Mouse (Mus musculus): Measurements from ENCODE around the gene Mllt1. TPM values are rescaled to one million over a fixed set of nuclear protein-coding genes. Genes with fewer than 3 reads are reported as not detected.
"Not testable (repeated sequence)": the region's sequence is repeated elsewhere in the genome, so short reads cannot be mapped to it uniquely, and the experiment has no call there.

Gene Mllt1
- polyA plus RNA-seq, 2 experiments: 34.5 to 98.3 TPM

DNA sequence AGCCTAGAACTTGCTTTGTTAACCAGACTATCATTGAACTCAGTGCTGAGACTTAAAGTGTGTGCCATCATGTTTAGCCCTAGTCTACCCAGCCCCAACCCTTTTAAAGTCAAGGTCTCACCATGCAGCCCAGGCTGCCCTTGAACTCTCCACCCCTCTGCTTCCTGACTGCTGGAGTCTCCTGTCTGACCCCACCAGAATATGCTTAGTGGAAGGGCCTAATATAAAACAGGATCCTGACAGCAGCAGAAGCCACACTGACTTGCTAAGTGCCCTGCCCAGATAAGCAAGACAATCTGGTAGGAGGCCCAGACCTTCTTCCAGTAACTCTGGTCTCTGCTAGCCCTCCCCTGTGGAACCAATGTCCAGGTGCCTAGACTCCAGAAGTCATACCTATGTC is 6.1 kb downstream of the Mllt1 start:
- TF ChIP-seq POLR2A (IDR thresholded peaks at IDR 0.05; ENCODE audit: borderline replicate concordance, extremely low read depth, insufficient read depth, insufficient read length): no peak
- DNase-seq (ENCODE audit: low spot score) (no peak), ATAC-seq (ENCODE audit: low FRiP score, low read depth) (no peak)
- Histone ChIP-seq H3K4me2 (replicated peaks; ENCODE audit: low read depth, low read length, severe bottlenecking) (no peak overlapping the region), H3K4me3 (replicated peaks; ENCODE audit: low read length) (no peak overlapping the region), H3K4me1 (ENCODE audit: control insufficient read depth, insufficient read depth, low read length) (peaks cover 11% of the 10 kb centered on the region), H3K36me3 (ENCODE audit: control insufficient read depth, insufficient read depth, low read length) (peaks cover 12% of the 10 kb centered on the region), H3K27ac (replicated peaks; ENCODE audit: low read depth, low read length) (no peak overlapping the region), H3K27me3 (ENCODE audit: control insufficient read depth, insufficient read depth, low read length) (no peaks in the 10 kb centered on the region), H3K9me3 (ENCODE audit: control insufficient read depth, low read length) (no peaks in the 10 kb centered on the region), H3K9ac (ENCODE audit: low read depth, low read length, severe bottlenecking) (no peak overlapping the region)

DNA sequence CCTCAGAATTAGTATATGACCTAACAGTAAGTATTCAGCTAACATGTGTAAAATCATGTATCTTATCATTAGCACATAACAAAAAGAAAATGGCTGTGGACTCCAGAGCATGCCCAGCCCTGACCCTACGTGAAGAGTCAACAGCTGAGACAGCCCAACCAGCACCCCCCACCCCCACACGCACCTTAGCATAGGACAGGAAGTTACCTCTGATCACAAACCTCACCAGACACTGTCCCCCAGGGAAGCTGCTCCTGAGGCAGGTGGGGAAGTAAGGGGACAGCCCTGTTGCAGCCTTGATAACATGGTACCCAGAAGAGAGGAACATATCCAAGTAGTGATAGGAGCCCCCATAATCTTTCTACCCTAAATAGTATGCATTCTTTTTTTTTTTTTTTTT is 9.2 kb downstream of the Mllt1 start:
- Histone ChIP-seq H3K4me2 (replicated peaks; ENCODE audit: low read depth, low read length, severe bottlenecking) (no peak overlapping the region), H3K4me1 (ENCODE audit: control insufficient read depth, insufficient read depth, low read length) (no peaks in the 10 kb centered on the region), H3K27ac (replicated peaks; ENCODE audit: low read depth, low read length) (no peak overlapping the region), H3K9ac (ENCODE audit: low read depth, low read length, severe bottlenecking) (no peak overlapping the region), H3K9me3 (ENCODE audit: control insufficient read depth, low read length) (no peaks in the 10 kb centered on the region), H3K36me3 (ENCODE audit: control insufficient read depth, insufficient read depth, low read length) (peaks cover 30% of the 10 kb centered on the region), H3K4me3 (replicated peaks; ENCODE audit: low read length) (no peak overlapping the region), H3K27me3 (ENCODE audit: control insufficient read depth, insufficient read depth, low read length) (no peaks in the 10 kb centered on the region)
- no peak for ATAC-seq (ENCODE audit: low FRiP score, low read depth)
- WGBS: 89% methylated on average over 2 of the region's 2 CpGs
- DNase-seq (ENCODE audit: low spot score): no peak
- TF ChIP-seq POLR2A (IDR thresholded peaks at IDR 0.05; ENCODE audit: borderline replicate concordance, extremely low read depth, insufficient read depth, insufficient read length): no peak

DNA sequence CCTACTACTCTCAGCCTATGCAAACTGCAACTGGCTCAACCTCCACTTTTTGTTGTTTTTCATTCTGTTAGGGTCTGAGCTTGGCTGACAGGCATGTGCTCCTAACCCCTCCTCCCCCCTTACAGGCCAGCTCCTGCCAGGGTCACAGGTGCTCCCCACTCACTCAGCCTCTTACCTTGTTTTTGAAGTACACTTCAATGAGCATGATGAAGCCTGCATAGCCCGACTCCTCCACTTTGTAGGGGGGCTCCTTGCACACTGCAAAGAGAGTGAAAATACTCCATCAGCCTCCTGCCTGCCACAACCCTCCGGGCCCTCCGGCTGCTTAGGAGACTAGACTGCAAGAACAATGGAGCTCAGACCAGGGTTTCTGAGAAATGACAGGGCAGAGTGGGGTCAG is 15.5 kb downstream of the Mllt1 start:
- Histone ChIP-seq H3K4me3 (replicated peaks; ENCODE audit: low read length) (no peak overlapping the region), H3K27ac (replicated peaks; ENCODE audit: low read depth, low read length) (no peak overlapping the region), H3K4me1 (ENCODE audit: control insufficient read depth, insufficient read depth, low read length) (no peaks in the 10 kb centered on the region), H3K27me3 (ENCODE audit: control insufficient read depth, insufficient read depth, low read length) (no peaks in the 10 kb centered on the region), H3K9me3 (ENCODE audit: control insufficient read depth, low read length) (no peaks in the 10 kb centered on the region), H3K9ac (ENCODE audit: low read depth, low read length, severe bottlenecking) (no peak overlapping the region), H3K4me2 (replicated peaks; ENCODE audit: low read depth, low read length, severe bottlenecking) (no peak overlapping the region), H3K36me3 (ENCODE audit: control insufficient read depth, insufficient read depth, low read length) (peaks cover 72% of the 10 kb centered on the region)
- TF ChIP-seq POLR2A (IDR thresholded peaks at IDR 0.05; ENCODE audit: borderline replicate concordance, extremely low read depth, insufficient read depth, insufficient read length): no peak
- 86% methylated on average over 3 of the region's 3 CpGs for WGBS
- DNase-seq (ENCODE audit: low spot score) (no peak), ATAC-seq (ENCODE audit: low FRiP score, low read depth) (no peak)

DNA sequence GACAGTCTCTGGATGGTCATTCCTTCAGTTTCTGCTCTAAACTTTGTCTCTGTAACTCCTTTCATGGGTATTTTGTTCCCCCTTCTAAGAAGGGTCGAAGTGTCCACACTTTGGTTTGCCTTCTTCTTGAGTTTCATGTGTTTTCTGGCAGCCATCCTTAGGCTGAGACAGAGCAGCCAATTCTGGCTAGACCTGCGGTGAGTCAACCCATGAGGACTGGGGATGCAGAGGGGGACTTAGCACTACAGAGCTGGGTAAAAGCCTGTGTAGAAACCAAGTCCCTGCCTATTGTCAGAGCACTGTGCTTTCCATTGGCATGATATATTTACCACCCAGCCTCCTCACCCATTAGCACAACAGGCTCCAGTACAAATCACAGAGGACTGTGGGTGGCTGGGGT is 18.0 kb downstream of the Mllt1 start:
- 86% methylated on average over 2 of the region's 2 CpGs for WGBS
- peaks cover 85% of the 10 kb centered on the region for H3K36me3 ChIP-seq (ENCODE audit: control insufficient read depth, insufficient read depth, low read length)
- ATAC-seq (ENCODE audit: low FRiP score, low read depth): no peak

DNA sequence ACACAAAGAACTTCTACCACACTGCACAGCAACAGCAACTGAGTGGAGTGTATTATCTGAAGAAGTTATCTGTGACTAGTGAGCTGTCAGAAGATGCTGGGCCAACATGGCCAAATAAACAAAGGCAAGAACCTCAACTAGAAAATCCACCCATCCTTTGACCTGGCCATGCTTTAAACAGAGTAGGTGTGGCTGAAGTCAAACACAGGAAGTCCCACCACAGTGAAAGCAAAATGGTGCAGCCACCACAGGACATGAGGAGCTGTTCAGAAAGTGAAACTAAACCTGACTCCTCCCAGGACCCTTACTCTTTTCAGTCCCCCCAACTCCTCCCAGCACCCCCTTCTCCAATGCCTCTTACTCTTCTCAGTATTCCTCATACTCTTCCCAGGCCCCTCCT is 21.8 kb downstream of the Mllt1 start:
- no peak for ATAC-seq (ENCODE audit: low FRiP score, low read depth)
- Histone ChIP-seq H3K27ac (replicated peaks; ENCODE audit: low read depth, low read length) (no peak overlapping the region), H3K4me1 (ENCODE audit: control insufficient read depth, insufficient read depth, low read length) (no peaks in the 10 kb centered on the region), H3K9ac (ENCODE audit: low read depth, low read length, severe bottlenecking) (no peak overlapping the region), H3K36me3 (ENCODE audit: control insufficient read depth, insufficient read depth, low read length) (peaks cover 75% of the 10 kb centered on the region), H3K4me2 (replicated peaks; ENCODE audit: low read depth, low read length, severe bottlenecking) (no peak overlapping the region), H3K4me3 (replicated peaks; ENCODE audit: low read length) (no peak overlapping the region), H3K27me3 (ENCODE audit: control insufficient read depth, insufficient read depth, low read length) (no peaks in the 10 kb centered on the region), H3K9me3 (ENCODE audit: control insufficient read depth, low read length) (no peaks in the 10 kb centered on the region)
- no peak for TF ChIP-seq POLR2A (IDR thresholded peaks at IDR 0.05; ENCODE audit: borderline replicate concordance, extremely low read depth, insufficient read depth, insufficient read length)
- DNase-seq (ENCODE audit: low spot score): no peak

More for the DNA sequence above, 18.0 kb downstream of the Mllt1 start:
- no peak overlapping the region for H3K27ac ChIP-seq (replicated peaks; ENCODE audit: low read depth, low read length)
- no peaks in the 10 kb centered on the region for H3K27me3 ChIP-seq (ENCODE audit: control insufficient read depth, insufficient read depth, low read length)
- H3K4me2 ChIP-seq (replicated peaks; ENCODE audit: low read depth, low read length, severe bottlenecking): no peak overlapping the region
- no peak overlapping the region for H3K9ac ChIP-seq (ENCODE audit: low read depth, low read length, severe bottlenecking)
- DNase-seq (ENCODE audit: low spot score): no peak
- H3K4me3 ChIP-seq (replicated peaks; ENCODE audit: low read length): no peak overlapping the region
- H3K4me1 ChIP-seq (ENCODE audit: control insufficient read depth, insufficient read depth, low read length): no peaks in the 10 kb centered on the region
- no peak for TF ChIP-seq POLR2A (IDR thresholded peaks at IDR 0.05; ENCODE audit: borderline replicate concordance, extremely low read depth, insufficient read depth, insufficient read length)
- H3K9me3 ChIP-seq (ENCODE audit: control insufficient read depth, low read length): no peaks in the 10 kb centered on the region

DNA sequence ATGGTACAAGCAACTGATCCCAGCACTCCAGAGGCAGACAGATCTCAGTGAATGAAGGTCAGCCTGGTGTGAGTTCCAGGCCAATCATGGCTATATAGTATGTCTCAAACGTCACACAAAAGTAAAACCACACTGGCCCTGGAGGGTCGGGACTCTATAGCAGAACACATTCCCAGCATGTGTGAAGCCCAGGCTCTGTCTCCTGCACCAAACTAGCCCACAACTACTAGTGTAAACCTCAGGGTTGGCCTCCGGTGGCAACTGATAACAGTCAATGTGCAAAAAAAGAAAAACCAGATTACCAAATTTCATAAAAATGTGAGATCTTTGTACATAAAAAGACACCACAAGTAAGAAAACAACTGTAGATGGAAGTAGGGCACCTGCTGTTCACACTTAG is 22.2 kb downstream of the Mllt1 start:
- TF ChIP-seq POLR2A (IDR thresholded peaks at IDR 0.05; ENCODE audit: borderline replicate concordance, extremely low read depth, insufficient read depth, insufficient read length): no peak
- Histone ChIP-seq H3K27ac (replicated peaks; ENCODE audit: low read depth, low read length) (no peak overlapping the region), H3K9me3 (ENCODE audit: control insufficient read depth, low read length) (no peaks in the 10 kb centered on the region), H3K9ac (ENCODE audit: low read depth, low read length, severe bottlenecking) (no peak overlapping the region), H3K27me3 (ENCODE audit: control insufficient read depth, insufficient read depth, low read length) (no peaks in the 10 kb centered on the region), H3K4me1 (ENCODE audit: control insufficient read depth, insufficient read depth, low read length) (no peaks in the 10 kb centered on the region), H3K4me2 (replicated peaks; ENCODE audit: low read depth, low read length, severe bottlenecking) (no peak overlapping the region), H3K36me3 (ENCODE audit: control insufficient read depth, insufficient read depth, low read length) (peaks cover 75% of the 10 kb centered on the region), H3K4me3 (replicated peaks; ENCODE audit: low read length) (no peak overlapping the region)
- 88% methylated on average over 3 of the region's 3 CpGs for WGBS
- no peak for DNase-seq (ENCODE audit: low spot score)
- no peak for ATAC-seq (ENCODE audit: low FRiP score, low read depth)

DNA sequence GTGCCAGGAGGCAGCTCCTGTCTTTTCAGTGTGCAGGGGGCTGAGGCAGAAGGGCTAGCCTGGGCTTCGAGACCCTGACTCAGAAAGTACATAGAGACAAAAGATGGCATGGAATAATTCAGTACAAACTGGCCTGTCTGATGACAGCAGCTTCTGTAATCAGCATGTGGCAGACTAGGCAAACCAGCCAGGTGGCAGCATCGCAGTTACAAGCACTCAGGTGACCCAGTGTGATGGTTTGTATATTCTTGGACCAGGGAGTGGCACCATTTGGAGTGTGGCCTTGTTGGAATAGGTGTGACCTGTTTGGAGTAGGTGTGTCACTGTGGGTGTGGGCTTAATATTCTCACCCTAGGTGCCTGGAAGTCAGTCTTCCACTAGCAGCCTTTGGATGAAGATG is 25.5 kb downstream of the Mllt1 start:
- H3K9ac ChIP-seq (ENCODE audit: low read depth, low read length, severe bottlenecking); H3K4me1 ChIP-seq (ENCODE audit: control insufficient read depth, insufficient read depth, low read length); H3K4me3 ChIP-seq (replicated peaks; ENCODE audit: low read length); H3K27ac ChIP-seq (replicated peaks; ENCODE audit: low read depth, low read length); ATAC-seq (ENCODE audit: low FRiP score, low read depth); DNase-seq (ENCODE audit: low spot score); H3K9me3 ChIP-seq (ENCODE audit: control insufficient read depth, low read length); H3K27me3 ChIP-seq (ENCODE audit: control insufficient read depth, insufficient read depth, low read length); H3K4me2 ChIP-seq (replicated peaks; ENCODE audit: low read depth, low read length, severe bottlenecking): not testable (repeated sequence)
- H3K36me3 ChIP-seq (ENCODE audit: control insufficient read depth, insufficient read depth, low read length): peaks cover 66% of the 10 kb centered on the region
- WGBS: 86% methylated on average over 2 of the region's 2 CpGs
